Mouse (Mus musculus): ENCODE data around the gene Vmn2r112.
"Not testable (repeated sequence)": the region's sequence is repeated elsewhere in the genome, so short reads cannot be mapped to it uniquely, and the experiment has no call there.

Gene Vmn2r112

GRCm38 (mm10) chr17:22600651-22601050 lies at the start of gene Vmn2r112:
Gene Vmn2r112, plus strand, starts transcription at chr17:22600951.
- DNase-seq = not testable (repeated sequence)

GRCm38 (mm10) chr17:22573382-22573781 lies 27.4 kb upstream of the Vmn2r112 start, which contains the start of gene Vmn2r111:
Gene Vmn2r111, minus strand, starts transcription at chr17:22573482.
- DNase-seq = not testable (repeated sequence)

- DNase-seq = no peak
Observed at GRCm38 (mm10) chr17:22630646-22631045, 29.9 kb downstream of the Vmn2r112 start.

Measured in cerebellum, adult 18-20 months (tissue).